Mouse (Mus musculus): ENCODE results near the gene Susd2.

DNA sequence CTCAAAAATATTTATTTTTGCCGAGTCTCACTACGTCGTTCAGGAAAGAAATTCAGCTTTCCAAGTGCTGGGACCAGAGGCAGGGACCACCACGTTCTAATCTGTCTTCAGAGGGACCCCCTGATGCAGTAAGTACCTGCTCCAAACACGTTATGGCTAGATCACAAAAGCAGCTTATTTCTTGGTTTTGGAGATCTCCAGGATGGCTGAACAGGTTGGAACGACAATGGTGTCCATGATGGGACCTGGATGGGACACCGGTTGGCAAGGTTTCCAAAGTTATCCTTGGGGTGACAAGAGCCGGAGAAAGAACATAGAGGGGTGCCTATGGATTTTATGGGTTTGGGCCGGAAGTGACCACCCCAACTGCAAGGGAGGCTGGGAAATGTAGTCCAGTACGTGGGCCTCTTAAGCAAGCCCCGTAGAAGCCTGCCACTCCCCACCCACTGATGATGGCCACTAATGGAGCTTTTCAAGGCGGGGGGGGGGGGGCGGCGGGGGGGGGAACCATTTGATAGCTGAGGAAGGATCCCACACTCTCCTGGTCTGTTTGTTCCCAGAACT is 10.2 kb downstream of the Susd2 start:
- TF ChIP-seq CTCF (IDR thresholded peaks at IDR 0.05; ENCODE audit: extremely low read depth, insufficient read depth, insufficient read length, insufficient replicate concordance) (no peak), POLR2A (IDR thresholded peaks at IDR 0.05; ENCODE audit: low read depth, low read length) (no peak)

Measured in spleen, adult 2 months (tissue).